Mouse (Mus musculus) forebrain, postnatal 0 days (tissue): ENCODE results near the gene Grin2c. TPM values are rescaled to one million over a fixed set of nuclear protein-coding genes. Genes with fewer than 3 reads are reported as not detected.

Experiments
- ATAC-seq: fragments of 200-750 bp; cut with Nextera tagmentation; 2 replicates; pipeline ENCODE4 v1.8.0; 2017; ENCODE audit warnings: mild to moderate bottlenecking, moderate library complexity
- DNase-seq: peaks from one replicate; pipeline ENCODE4 v3.0.0-alpha.2; 2015
- H3K27ac ChIP-seq: fragments of 300-500 bp; sonication (generic); 2 replicates; pipeline ENCODE4 v1.5.1; 2014; ENCODE audit warnings: low read depth, mild to moderate bottlenecking, antibody characterized with exemption, low read length, moderate library complexity, mixed read lengths
- H3K27me3 ChIP-seq: fragments of 300-500 bp; sonication (generic); 2 replicates; pipeline ENCODE4 v1.6.1; 2014; ENCODE audit warnings: mild to moderate bottlenecking, low read length, mixed read lengths; ENCODE audit not compliant: insufficient read depth
- H3K36me3 ChIP-seq: fragments of 300-500 bp; sonication (generic); 2 replicates; pipeline ENCODE4 v1.6.1; 2014; ENCODE audit warnings: mild to moderate bottlenecking, moderate library complexity; ENCODE audit not compliant: insufficient read depth
- H3K4me1 ChIP-seq: fragments of 300-500 bp; sonication (generic); 2 replicates; pipeline ENCODE4 v1.6.1; 2014; ENCODE audit warnings: antibody characterized with exemption; ENCODE audit not compliant: insufficient read depth
- H3K4me2 ChIP-seq: fragments of 300-500 bp; sonication (generic); 2 replicates; pipeline ENCODE4 v1.6.1; 2014; ENCODE audit warnings: low read depth, mild to moderate bottlenecking, moderate library complexity
- H3K4me3 ChIP-seq: fragments of 300-500 bp; sonication (generic); 2 replicates; pipeline ENCODE4 v1.5.1; 2014; ENCODE audit warnings: low read depth, low read length, mixed read lengths
- H3K9ac ChIP-seq: fragments of 300-500 bp; sonication (generic); 2 replicates; pipeline ENCODE4 v1.6.1; 2014; ENCODE audit warnings: mild to moderate bottlenecking
- H3K9me3 ChIP-seq: fragments of 300-500 bp; sonication (generic); 2 replicates; pipeline ENCODE4 v1.6.1; 2016; ENCODE audit warnings: low read length
- CTCF ChIP-seq: sonication (generic); IDR thresholded peaks from 2 replicates; pipeline ENCODE4 v1.5.1; 2016; ENCODE audit warnings: antibody characterized with exemption, control low read depth, low read depth
- WGBS: fragments of 180-500 bp; shearing (Covaris S2); extraction: QIAGEN DNeasy Blood & Tissue Kit; methylation state at CpG from one replicate; pipeline ENCODE4 v1.1.7; 2014; 5-methylcytosine and 5-hydroxymethylcytosine counted together
- polyA plus RNA-seq: library from polyadenylated mRNA; unstranded; fragments of >200 nt; fragmentation: Nextera tagmentation; extraction: Ambion mirVana; gene quantifications from 2 replicates; pipeline ENCODE4 v1.2.1, GENCODE M21; 2015
- total RNA-seq: library from RNA; depleted of rRNA; stranded (reverse); fragments of >200 nt; gene quantifications from 2 replicates; pipeline ENCODE4 v1.2.3, GENCODE M21; 2014

Grin2c gene
- total and polyA plus RNA-seq, 2 experiments from 2014 or later: 0.48 to 1.6 TPM

GRCm38 (mm10) chr11:115217439-115218410 is 49.3 kb downstream of the Grin2c start:
- Histone ChIP-seq H3K9ac (no peak overlapping the region), H3K36me3 (peaks cover 8% of the 10 kb centered on the region; the same call in 1 of the 2 replicates), H3K9me3 (no peaks in the 10 kb centered on the region), H3K27ac (no peak overlapping the region), H3K4me2 (no peak overlapping the region), H3K4me1 (no peaks in the 10 kb centered on the region), H3K27me3 (no peaks in the 10 kb centered on the region), H3K4me3 (no peak overlapping the region)
- peak; percentile 47 for DNase-seq
- no peak for ATAC-seq
- no peak for TF ChIP-seq CTCF
- 40% methylated on average over 18 of the region's 18 CpGs for WGBS

GRCm38 (mm10) chr11:115215123-115215522 is 51.9 kb downstream of the Grin2c start:
- Histone ChIP-seq H3K4me2 (no peak overlapping the region), H3K4me3 (no peak overlapping the region), H3K27me3 (no peaks in the 10 kb centered on the region), H3K9me3 (no peaks in the 10 kb centered on the region), H3K4me1 (no peaks in the 10 kb centered on the region), H3K27ac (no peak overlapping the region), H3K9ac (no peak overlapping the region), H3K36me3 (peaks cover 6% of the 10 kb centered on the region; the same call in 1 of the 2 replicates)
- no peak for TF ChIP-seq CTCF
- DNase-seq (no peak), ATAC-seq (no peak)
- 35% methylated on average over 5 of the region's 5 CpGs for WGBS

- DNase-seq (no peak), ATAC-seq (peak; percentile 42; the same call in 1 of the 2 replicates)
- Histone ChIP-seq H3K27ac (no peak overlapping the region), H3K27me3 (no peaks in the 10 kb centered on the region), H3K9me3 (no peaks in the 10 kb centered on the region), H3K4me2 (no peak overlapping the region), H3K4me1 (no peaks in the 10 kb centered on the region), H3K4me3 (no peak overlapping the region), H3K36me3 (peaks cover 17% of the 10 kb centered on the region; the same call in 1 of the 2 replicates), H3K9ac (no peak overlapping the region)
- TF ChIP-seq CTCF: no peak
- 55% methylated on average over 13 of the region's 13 CpGs for WGBS
Observed at GRCm38 (mm10) chr11:115212116-115212515, 54.9 kb downstream of the Grin2c start.

- Histone ChIP-seq H3K27ac (no peak overlapping the region), H3K9ac (no peak overlapping the region), H3K36me3 (peaks cover 30% of the 10 kb centered on the region), H3K4me1 (no peaks in the 10 kb centered on the region), H3K27me3 (no peaks in the 10 kb centered on the region), H3K4me2 (no peak overlapping the region), H3K4me3 (no peak overlapping the region), H3K9me3 (no peaks in the 10 kb centered on the region)
- ATAC-seq (no peak), DNase-seq (no peak)
- 77% methylated on average over 7 of the region's 7 CpGs for WGBS
- TF ChIP-seq CTCF: no peak
Observed at GRCm38 (mm10) chr11:115209958-115210357, 57.1 kb downstream of the Grin2c start.

GRCm38 (mm10) chr11:115208776-115209732 is 58.0 kb downstream of the Grin2c start:
- DNase-seq (no peak), ATAC-seq (no peak)
- peaks cover 35% of the 10 kb centered on the region for H3K36me3 ChIP-seq
- 79% methylated on average over 25 of the region's 25 CpGs for WGBS
- no peak overlapping the region for H3K27ac ChIP-seq
- no peaks in the 10 kb centered on the region for H3K4me1 ChIP-seq
- no peaks in the 10 kb centered on the region for H3K9me3 ChIP-seq
- H3K9ac ChIP-seq: no peak overlapping the region
- TF ChIP-seq CTCF: no peak
- H3K27me3 ChIP-seq: no peaks in the 10 kb centered on the region
- no peak overlapping the region for H3K4me2 ChIP-seq
- H3K4me3 ChIP-seq: no peak overlapping the region

- no peak for TF ChIP-seq CTCF
- Histone ChIP-seq H3K4me3 (no peak overlapping the region), H3K4me1 (no peaks in the 10 kb centered on the region), H3K9me3 (no peaks in the 10 kb centered on the region), H3K27me3 (no peaks in the 10 kb centered on the region), H3K27ac (no peak overlapping the region), H3K9ac (no peak overlapping the region), H3K4me2 (no peak overlapping the region), H3K36me3 (peaks cover 35% of the 10 kb centered on the region)
- 67% methylated on average over 12 of the region's 12 CpGs for WGBS
- no peak for DNase-seq
- ATAC-seq: no peak
Observed at GRCm38 (mm10) chr11:115208126-115208525, 58.9 kb downstream of the Grin2c start.
